Mouse (Mus musculus) bone marrow, adult 2 months (tissue): ENCODE results near the gene Farsb.

Experiments
- CTCF ChIP-seq: fragments of 200-500 bp; IDR thresholded peaks from 2 replicates; pipeline ENCODE4 v1.5.1; 2011; ENCODE audit warnings: low read length, control low read depth; ENCODE audit not compliant: control insufficient read depth, insufficient read depth
- POLR2A ChIP-seq: fragments of 200-500 bp; IDR thresholded peaks from 2 replicates; pipeline ENCODE4 v1.6.1; 2011; ENCODE audit warnings: low read depth, mild to moderate bottlenecking, control low read depth, low read length, borderline replicate concordance; ENCODE audit not compliant: control insufficient read depth

GRCm38 (mm10) chr1:78530500-78531215, 42.0 kb upstream of the Farsb start:
- TF ChIP-seq CTCF, result no peak
- TF ChIP-seq POLR2A, result no peak
